Mouse (Mus musculus) limb, embryonic 11.5 days (tissue): Measurements from ENCODE around the gene Nfatc2. TPM values are rescaled to one million over a fixed set of nuclear protein-coding genes. Genes with fewer than 3 reads are reported as not detected.

Experiments
- ATAC-seq: fragments of 200-750 bp; cut with Nextera tagmentation; 2 replicates; pipeline ENCODE4 v1.8.0; 2017; ENCODE audit warnings: low read depth; ENCODE audit not compliant: insufficient number of reproducible peaks, low FRiP score, low TSS enrichment
- DNase-seq: peaks from one replicate; pipeline ENCODE4 v3.0.0-alpha.2; 2015; ENCODE audit warnings: low spot score
- H3K27ac ChIP-seq: fragments of 300-500 bp; sonication (generic); replicated peaks from 2 replicates; pipeline ENCODE4 v1.5.1; 2014; ENCODE audit warnings: low read depth, mild to moderate bottlenecking, low read length
- H3K27me3 ChIP-seq: fragments of 300-500 bp; sonication (generic); 2 replicates; pipeline ENCODE4 v1.6.1; 2014; ENCODE audit warnings: mild to moderate bottlenecking, low read length, mixed read lengths; ENCODE audit not compliant: control insufficient read depth, insufficient read depth
- H3K36me3 ChIP-seq: fragments of 300-500 bp; sonication (generic); 2 replicates; pipeline ENCODE4 v1.6.1; 2014; ENCODE audit warnings: mild to moderate bottlenecking, low read length, moderate library complexity, mixed read lengths; ENCODE audit not compliant: control insufficient read depth, insufficient read depth
- H3K4me1 ChIP-seq: fragments of 300-500 bp; sonication (generic); 2 replicates; pipeline ENCODE4 v1.6.1; 2014; ENCODE audit warnings: low read length, mixed read lengths; ENCODE audit not compliant: control insufficient read depth, insufficient read depth
- H3K4me2 ChIP-seq: fragments of 300-500 bp; sonication (generic); 2 replicates; pipeline ENCODE4 v1.6.1; 2014; ENCODE audit warnings: low read depth, mild to moderate bottlenecking, moderate library complexity; ENCODE audit not compliant: severe bottlenecking
- H3K4me3 ChIP-seq: fragments of 300-500 bp; sonication (generic); 2 replicates; pipeline ENCODE4 v1.5.1; 2014; ENCODE audit warnings: low read depth, low read length
- H3K9ac ChIP-seq: fragments of 300-500 bp; sonication (generic); 2 replicates; pipeline ENCODE4 v1.6.1; 2014; ENCODE audit warnings: mild to moderate bottlenecking, low read length
- H3K9me3 ChIP-seq: fragments of 300-500 bp; sonication (generic); 2 replicates; pipeline ENCODE4 v1.6.1; 2016; ENCODE audit warnings: low read length; ENCODE audit not compliant: control insufficient read depth
- WGBS: fragments of 180-500 bp; shearing (Covaris S2); extraction: QIAGEN DNeasy Blood & Tissue Kit; methylation state at CpG from one replicate; pipeline ENCODE4 v1.1.7; 2014; 5-methylcytosine and 5-hydroxymethylcytosine counted together
- polyA plus RNA-seq: library from polyadenylated mRNA; unstranded; fragments of >200 nt; fragmentation: Nextera tagmentation; extraction: Ambion mirVana; gene quantifications from 2 replicates; pipeline ENCODE4 v1.2.1, GENCODE M21; 2014

Gene Nfatc2
- polyA plus RNA-seq, 1 experiment from 2014 or later, result 4.9 TPM

- H3K27ac ChIP-seq, result no peak overlapping the region
- H3K27me3 ChIP-seq, result peaks cover 6% of the 10 kb centered on the region; the same call in 1 of the 2 replicates
- WGBS, result 78% methylated on average over 7 of the region's 7 CpGs
- no peaks in the 10 kb centered on the region for H3K36me3 ChIP-seq
- H3K9me3 ChIP-seq, result no peaks in the 10 kb centered on the region
- no peak for DNase-seq
- ATAC-seq, result no peak
- H3K4me1 ChIP-seq, result peaks cover 4% of the 10 kb centered on the region
- H3K4me3 ChIP-seq, result no peak overlapping the region
- no peak overlapping the region for H3K9ac ChIP-seq
- H3K4me2 ChIP-seq, result no peak overlapping the region
Measured at GRCm38 (mm10) chr2:168595693-168596092, 5.8 kb downstream of the Nfatc2 start.

DNA sequence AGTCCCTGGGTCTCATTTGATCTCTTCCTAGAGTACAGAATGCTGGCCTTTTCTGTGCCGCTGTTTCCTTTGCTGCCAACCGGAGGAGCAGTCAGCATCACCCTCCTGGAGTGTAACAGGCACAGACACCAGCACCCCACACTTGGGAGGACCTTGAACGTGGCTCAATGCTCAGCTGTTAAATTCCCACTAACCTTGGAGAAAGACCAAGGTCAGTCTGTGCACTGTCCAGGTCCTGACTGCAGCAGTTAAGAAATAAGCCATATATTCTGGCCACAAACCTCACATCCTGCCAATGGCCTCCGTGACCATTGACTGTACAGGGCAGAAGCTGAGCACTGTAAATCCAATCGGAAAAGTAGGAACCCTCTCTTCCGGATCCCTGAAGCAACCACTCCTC, 7.8 kb downstream of the Nfatc2 start:
- H3K27me3 ChIP-seq, result peaks cover 18% of the 10 kb centered on the region
- ATAC-seq (no peak), DNase-seq (no peak)
- H3K9me3 ChIP-seq, result no peaks in the 10 kb centered on the region
- H3K4me3 ChIP-seq, result no peak overlapping the region
- peaks cover 8% of the 10 kb centered on the region for H3K4me1 ChIP-seq
- 84% methylated on average over 6 of the region's 6 CpGs for WGBS
- H3K4me2 ChIP-seq, result no peak overlapping the region
- H3K9ac ChIP-seq, result no peak overlapping the region
- H3K36me3 ChIP-seq, result no peaks in the 10 kb centered on the region
- no peak overlapping the region for H3K27ac ChIP-seq

- no peak overlapping the region for H3K4me2 ChIP-seq
- H3K9ac ChIP-seq, result no peak overlapping the region
- ATAC-seq, result no peak
- no peak for DNase-seq
- 93% methylated on average over 5 of the region's 5 CpGs for WGBS
- H3K27ac ChIP-seq, result no peak overlapping the region
- H3K27me3 ChIP-seq, result peaks cover 18% of the 10 kb centered on the region
- no peak overlapping the region for H3K4me3 ChIP-seq
- peaks cover 8% of the 10 kb centered on the region for H3K4me1 ChIP-seq
- H3K36me3 ChIP-seq, result no peaks in the 10 kb centered on the region
- no peaks in the 10 kb centered on the region for H3K9me3 ChIP-seq
Measured at GRCm38 (mm10) chr2:168593004-168593403, 8.5 kb downstream of the Nfatc2 start.

- DNase-seq, result no peak
- Histone ChIP-seq H3K9me3 (no peaks in the 10 kb centered on the region), H3K4me2 (no peak overlapping the region), H3K27ac (no peak overlapping the region), H3K4me3 (no peak overlapping the region), H3K36me3 (no peaks in the 10 kb centered on the region), H3K9ac (no peak overlapping the region), H3K27me3 (peaks cover 18% of the 10 kb centered on the region), H3K4me1 (peaks cover 8% of the 10 kb centered on the region)
- WGBS, result 69% methylated on average over 2 of the region's 2 CpGs
- no peak for ATAC-seq
Measured at GRCm38 (mm10) chr2:168591076-168591475, 10.4 kb downstream of the Nfatc2 start.

- Histone ChIP-seq H3K4me2 (peak overlapping the region; percentile 68), H3K27me3 (peaks cover 18% of the 10 kb centered on the region), H3K4me1 (peaks cover 8% of the 10 kb centered on the region), H3K4me3 (peak overlapping the region; percentile 31), H3K36me3 (no peaks in the 10 kb centered on the region), H3K27ac (no peak overlapping the region), H3K9ac (no peak overlapping the region), H3K9me3 (no peaks in the 10 kb centered on the region)
- WGBS, result 36% methylated on average over 10 of the region's 10 CpGs
- ATAC-seq (0 out of 2 replicates have a peak, but pooled peaks have one; percentile 17), DNase-seq (no peak)
Measured at GRCm38 (mm10) chr2:168590556-168590955, 10.9 kb downstream of the Nfatc2 start.

- Histone ChIP-seq H3K27me3 (peaks cover 18% of the 10 kb centered on the region), H3K36me3 (no peaks in the 10 kb centered on the region), H3K27ac (no peak overlapping the region), H3K9me3 (no peaks in the 10 kb centered on the region), H3K4me1 (peaks cover 8% of the 10 kb centered on the region), H3K9ac (0 out of 2 replicates have a peak overlapping the region, but pooled peaks have one; percentile 17), H3K4me2 (peak overlapping the region; percentile 68), H3K4me3 (peak overlapping the region; percentile 31)
- WGBS, result 1% methylated on average over 38 of the region's 38 CpGs
- ATAC-seq (peak; percentile 69; the same call in 1 of the 2 replicates), DNase-seq (peak; percentile 49)
Measured at GRCm38 (mm10) chr2:168590168-168590551, 11.3 kb downstream of the Nfatc2 start.

- H3K9ac ChIP-seq, result 0 out of 2 replicates have a peak overlapping the region, but pooled peaks have one; percentile 17
- H3K27ac ChIP-seq, result no peak overlapping the region
- WGBS, result 7% methylated on average over 21 of the region's 21 CpGs
Measured at GRCm38 (mm10) chr2:168589368-168590167, 11.9 kb downstream of the Nfatc2 start.

DNA sequence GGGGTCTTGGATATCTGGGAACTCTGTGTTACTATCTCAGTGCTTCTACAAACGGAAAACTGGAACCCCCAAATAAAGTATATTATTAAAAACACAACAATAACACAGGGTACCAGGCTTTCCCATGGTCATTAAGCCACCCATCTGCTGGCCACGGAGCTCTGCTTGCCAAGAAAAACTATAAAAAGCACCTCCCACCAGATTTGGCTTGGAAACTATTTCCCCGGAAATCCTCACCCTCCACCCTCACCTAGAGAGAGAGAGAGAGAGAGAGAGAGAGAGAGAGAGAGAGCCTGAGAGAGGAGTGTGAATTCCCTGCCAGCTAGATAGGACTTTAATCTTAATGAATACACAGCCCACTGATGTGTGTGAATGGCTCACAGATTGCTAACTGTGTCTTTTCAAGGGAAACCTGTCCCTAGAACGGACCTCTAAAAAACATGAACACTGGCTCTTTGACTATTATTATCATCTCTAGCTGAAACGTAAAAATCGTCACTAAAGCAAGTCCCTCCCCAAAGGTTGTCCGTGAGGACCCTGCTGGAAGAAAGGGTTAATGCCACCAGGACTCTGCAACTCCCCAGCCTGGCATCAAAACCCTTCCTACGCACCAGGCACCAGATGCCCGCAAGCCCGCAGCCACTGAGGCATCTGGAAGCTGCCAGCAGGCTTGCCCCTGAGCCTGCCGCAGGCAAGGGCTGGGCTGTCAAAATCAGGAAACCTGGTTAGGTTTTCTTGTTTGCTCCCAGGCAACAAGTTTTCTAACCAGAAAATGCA, 12.7 kb downstream of the Nfatc2 start:
- Histone ChIP-seq H3K4me2 (no peak overlapping the region), H3K9ac (no peak overlapping the region), H3K4me1 (peaks cover 8% of the 10 kb centered on the region), H3K9me3 (no peaks in the 10 kb centered on the region), H3K4me3 (no peak overlapping the region), H3K27me3 (peaks cover 18% of the 10 kb centered on the region), H3K27ac (no peak overlapping the region), H3K36me3 (no peaks in the 10 kb centered on the region)
- 55% methylated on average over 11 of the region's 11 CpGs for WGBS
- no peak for ATAC-seq
- DNase-seq, result no peak

More at GRCm38 (mm10) chr2:168589368-168590167, 11.9 kb downstream of the Nfatc2 start:
- ATAC-seq (no peak), DNase-seq (no peak)
- Histone ChIP-seq H3K4me3 (peak overlapping the region; percentile 31), H3K4me1 (peaks cover 8% of the 10 kb centered on the region), H3K27me3 (peaks cover 18% of the 10 kb centered on the region), H3K4me2 (peak overlapping the region; percentile 68), H3K9me3 (no peaks in the 10 kb centered on the region), H3K36me3 (no peaks in the 10 kb centered on the region)
